Comparison of ENCODE assay signal across 8 mouse cellular contexts in the genomic region with DNA sequence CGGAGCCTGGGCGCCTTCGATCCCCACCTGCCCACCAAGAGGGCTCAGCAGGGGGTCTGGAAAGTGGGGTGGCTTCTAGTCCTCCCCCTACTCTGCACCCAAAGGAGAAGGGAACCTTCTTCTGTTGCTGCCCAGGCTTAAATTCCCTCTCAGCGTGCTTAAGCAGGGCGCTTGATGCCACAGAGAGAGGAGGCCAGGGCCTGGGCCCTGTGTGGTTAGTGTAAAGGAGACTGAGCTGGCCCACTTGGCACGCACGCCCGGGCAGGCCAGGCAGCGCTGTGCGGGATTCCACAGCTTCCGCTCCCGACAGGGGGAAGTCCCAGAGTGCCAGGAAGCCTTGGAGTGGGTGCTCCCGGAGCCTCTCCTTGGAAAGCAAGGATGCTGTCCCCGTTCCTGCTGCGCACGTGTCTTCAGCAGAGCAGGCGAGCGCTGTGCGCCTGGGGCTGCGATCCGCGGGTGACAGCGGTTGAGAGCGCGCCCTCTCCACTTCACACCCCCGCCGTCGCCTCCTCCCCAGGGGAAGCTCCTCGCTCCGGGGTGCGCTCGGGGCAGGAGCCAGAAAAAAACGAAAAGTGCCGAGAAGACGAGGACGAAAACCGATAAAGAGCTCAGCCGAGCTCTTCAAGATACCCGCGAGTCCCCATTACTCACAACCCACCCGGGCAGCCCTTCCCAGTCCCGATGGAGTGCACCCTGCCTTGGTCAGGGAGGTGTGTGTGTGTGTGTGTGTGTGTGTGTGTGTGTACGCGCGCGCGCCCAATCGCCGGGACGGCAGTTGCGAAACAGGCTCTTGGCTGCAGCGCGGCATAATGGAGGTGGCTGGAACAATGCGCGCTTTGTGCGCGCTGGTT.
DNase-seq lines count a peak whose midpoint lies in the region; ATAC-seq lines count a peak whose summit lies in the region.

No protein-coding gene starts in this region.

- H3K9ac ChIP-seq in hindbrain, embryonic 14.5 days = peak overlapping the region; percentile 67

- WGBS in hindbrain, embryonic 14.5 days = 4% methylated on average over 54 of the region's 57 CpGs

- peak; percentile 88 for DNase-seq in NIH3T3 (ENCODE audit: low read depth)
- peak; percentile 59 for DNase-seq in cerebellum, adult 9-11 months
- DNase-seq in frontal cortex, postnatal 36 days (ENCODE audit: low spot score in 2 of 2) = peak; percentile 57 to 61
- no peak for DNase-seq in hindbrain, embryonic 14.5 days (ENCODE audit: low spot score)
- DNase-seq in left cerebral cortex, adult 11 months (ENCODE audit: low spot score) = peak; percentile 52
- DNase-seq in lung, postnatal 14 days = peak; percentile 79
- DNase-seq in retina, embryonic 14.5 days (ENCODE audit: low spot score) = peak; percentile 40
- DNase-seq in urinary bladder, postnatal 25 days (ENCODE audit: low spot score) = peak; percentile 47

- no peaks in the 10 kb centered on the region for H3K9me3 ChIP-seq in hindbrain, embryonic 14.5 days (ENCODE audit: control insufficient read depth, low read length)

- H3K4me2 ChIP-seq in hindbrain, embryonic 14.5 days (replicated peaks) = peak overlapping the region; percentile 79

- H3K27me3 ChIP-seq in hindbrain, embryonic 14.5 days (ENCODE audit: control insufficient read depth, insufficient read depth, low read length) = peaks cover 58% of the 10 kb centered on the region

- peak overlapping the region; percentile 37 for H3K4me3 ChIP-seq in hindbrain, embryonic 14.5 days (replicated peaks; ENCODE audit: low read length)

- peaks cover 36% of the 10 kb centered on the region for H3K4me1 ChIP-seq in hindbrain, embryonic 14.5 days (replicated peaks; ENCODE audit: control insufficient read depth, insufficient read depth, low read length)

- ATAC-seq in hindbrain, embryonic 14.5 days (ENCODE audit: low FRiP score) = peak; percentile 68

- H3K27ac ChIP-seq in hindbrain, embryonic 14.5 days = peak overlapping the region; percentile 93

- no peaks in the 10 kb centered on the region for H3K36me3 ChIP-seq in hindbrain, embryonic 14.5 days (replicated peaks; ENCODE audit: control insufficient read depth, insufficient read depth)
